Mouse (Mus musculus) liver (tissue): ENCODE measurements around the gene Gatad2b.
"Not testable (repeated sequence)": the region's sequence is repeated elsewhere in the genome, so short reads cannot be mapped to it uniquely, and the experiment has no call there.

Experiments
- DNase-seq: peaks from one replicate; pipeline ENCODE4 v3.0.0-alpha.2; 2020; ENCODE audit warnings: mixed read lengths

Gene Gatad2b

GRCm38 (mm10) chr3:90314241-90314640 lies 21.3 kb downstream of the Gatad2b start:
- no peak for DNase-seq

GRCm38 (mm10) chr3:90322289-90322688 lies 29.3 kb downstream of the Gatad2b start:
- no peak for DNase-seq

- peak; percentile 65 for DNase-seq
Observed at GRCm38 (mm10) chr3:90323119-90323518, 30.1 kb downstream of the Gatad2b start.

- DNase-seq: no peak
Observed at GRCm38 (mm10) chr3:90332485-90332884, 39.5 kb downstream of the Gatad2b start.

- no peak for DNase-seq
Observed at GRCm38 (mm10) chr3:90335517-90335916, 42.5 kb downstream of the Gatad2b start.

GRCm38 (mm10) chr3:90338190-90338589 lies 45.2 kb downstream of the Gatad2b start:
- DNase-seq: no peak

GRCm38 (mm10) chr3:90340177-90340576 lies 47.2 kb downstream of the Gatad2b start:
- DNase-seq: no peak

- not testable (repeated sequence) for DNase-seq
Observed at GRCm38 (mm10) chr3:90342853-90343252, 49.9 kb downstream of the Gatad2b start.

GRCm38 (mm10) chr3:90347847-90348246 lies 54.9 kb downstream of the Gatad2b start:
- DNase-seq: no peak

- DNase-seq: no peak
Observed at GRCm38 (mm10) chr3:90357959-90358358, 65.0 kb downstream of the Gatad2b start.

GRCm38 (mm10) chr3:90359230-90359629 lies 66.3 kb downstream of the Gatad2b start:
- no peak for DNase-seq

- no peak for DNase-seq
Observed at GRCm38 (mm10) chr3:90361476-90361875, 68.5 kb downstream of the Gatad2b start.

GRCm38 (mm10) chr3:90362346-90362745 lies 69.4 kb downstream of the Gatad2b start:
- no peak for DNase-seq

- no peak for DNase-seq
Observed at GRCm38 (mm10) chr3:90367001-90367632, 74.1 kb downstream of the Gatad2b start.

- no peak for DNase-seq
Observed at GRCm38 (mm10) chr3:90369041-90369440, 76.1 kb downstream of the Gatad2b start.

GRCm38 (mm10) chr3:90371857-90372256 lies 78.9 kb downstream of the Gatad2b start:
- DNase-seq: no peak

GRCm38 (mm10) chr3:90372817-90373216 lies 79.8 kb downstream of the Gatad2b start:
- DNase-seq: no peak

- DNase-seq: peak; percentile 81
Observed at GRCm38 (mm10) chr3:90373432-90374028, 80.6 kb downstream of the Gatad2b start.

GRCm38 (mm10) chr3:90374368-90374767 lies 81.4 kb downstream of the Gatad2b start:
- DNase-seq: no peak

GRCm38 (mm10) chr3:90375562-90376246 lies 82.7 kb downstream of the Gatad2b start:
- no peak for DNase-seq

- DNase-seq: no peak
Observed at GRCm38 (mm10) chr3:90376247-90376585, 83.2 kb downstream of the Gatad2b start.

GRCm38 (mm10) chr3:90378496-90378895 lies 85.5 kb downstream of the Gatad2b start:
- no peak for DNase-seq

- DNase-seq: no peak
Observed at GRCm38 (mm10) chr3:90381727-90382126, 88.7 kb downstream of the Gatad2b start.

GRCm38 (mm10) chr3:90383690-90384089 lies 90.7 kb downstream of the Gatad2b start:
- no peak for DNase-seq
